Mouse (Mus musculus) intestine, embryonic 15.5 days (tissue): ENCODE measurements around the gene Tent4a. TPM values are rescaled to one million over a fixed set of nuclear protein-coding genes. Genes with fewer than 3 reads are reported as not detected.
A peak's percentile ranks its signal among the peaks of the same experiment; 100 is the strongest.
"Not testable (repeated sequence)": the region's sequence is repeated elsewhere in the genome, so short reads cannot be mapped to it uniquely, and the experiment has no call there.

Experiments
- ATAC-seq: fragments of 200-750 bp; cut with Nextera tagmentation; 2 replicates; pipeline ENCODE4 v1.8.0; 2017; ENCODE audit warnings: moderate TSS enrichment, moderate library complexity
- H3K27ac ChIP-seq: fragments of 300-500 bp; sonication (generic); 2 replicates; pipeline ENCODE4 v1.5.1; 2015; ENCODE audit warnings: mild to moderate bottlenecking, inconsistent platforms
- H3K27me3 ChIP-seq: fragments of 300-500 bp; sonication (generic); replicated peaks from 2 replicates; pipeline ENCODE4 v1.6.1; 2015; ENCODE audit warnings: inconsistent platforms
- H3K36me3 ChIP-seq: fragments of 300-500 bp; sonication (generic); 2 replicates; pipeline ENCODE4 v1.6.1; 2015; ENCODE audit warnings: inconsistent platforms
- H3K4me1 ChIP-seq: fragments of 300-500 bp; sonication (generic); replicated peaks from 2 replicates; pipeline ENCODE4 v1.6.1; 2015; ENCODE audit warnings: inconsistent platforms
- H3K4me2 ChIP-seq: fragments of 300-500 bp; sonication (generic); replicated peaks from 2 replicates; pipeline ENCODE4 v1.6.1; 2015; ENCODE audit warnings: mild to moderate bottlenecking, inconsistent platforms
- H3K4me3 ChIP-seq: fragments of 300-500 bp; sonication (generic); replicated peaks from 2 replicates; pipeline ENCODE4 v1.5.1; 2015; ENCODE audit warnings: inconsistent platforms
- H3K9ac ChIP-seq: fragments of 300-500 bp; sonication (generic); 2 replicates; pipeline ENCODE4 v1.6.1; 2015; ENCODE audit warnings: inconsistent platforms
- H3K9me3 ChIP-seq: fragments of 300-500 bp; sonication (generic); 2 replicates; pipeline ENCODE4 v1.6.1; 2016; ENCODE audit warnings: inconsistent platforms
- WGBS: fragments of 180-500 bp; shearing (Covaris S2); methylation state at CpG from one replicate; pipeline ENCODE4 v1.1.7; 2015; 5-methylcytosine and 5-hydroxymethylcytosine counted together
- polyA plus RNA-seq: library from polyadenylated mRNA; unstranded; fragments of >200 nt; fragmentation: Nextera tagmentation; extraction: Ambion mirVana; gene quantifications from 2 replicates; pipeline ENCODE4 v1.2.1, GENCODE M21; 2015

Tent4a gene
- 4.0 and 4.6 TPM in 2 replicates for polyA plus RNA-seq

GRCm38 (mm10) chr13:69534334-69534653 is at the start of gene Tent4a:
TSS of gene Tent4a (minus strand) at chr13:69534617.
- H3K9ac ChIP-seq: peak within 1 kb of the TSS; percentile 82

GRCm38 (mm10) chr13:69583591-69583990 is 49.2 kb upstream of the Tent4a start:
- Histone ChIP-seq H3K4me1 (0 out of 2 replicates have a peak, but pooled peaks cover 4% of the 10 kb centered on the region), H3K27me3 (no peaks in the 10 kb centered on the region), H3K27ac (no peak overlapping the region), H3K9ac (no peak overlapping the region), H3K9me3 (no peaks in the 10 kb centered on the region), H3K4me2 (no peak overlapping the region), H3K36me3 (no peaks in the 10 kb centered on the region), H3K4me3 (no peak overlapping the region)
- 91% methylated on average over 6 of the region's 6 CpGs for WGBS
- ATAC-seq: no peak

More at GRCm38 (mm10) chr13:69534334-69534653, at the start of gene Tent4a:
- WGBS: 0% methylated on average over 15 of the region's 57 CpGs
- no peaks in the 10 kb centered on the region for H3K9me3 ChIP-seq
- peak within 1 kb of the TSS; percentile 95 for H3K27ac ChIP-seq
- 0 out of 2 replicates have a peak, but pooled peaks cover 5% of the 10 kb centered on the region for H3K36me3 ChIP-seq
- peak; percentile 90 for ATAC-seq
- no peaks in the 10 kb centered on the region for H3K27me3 ChIP-seq
- H3K4me1 ChIP-seq: peaks cover 29% of the 10 kb centered on the region
- peak within 1 kb of the TSS; percentile 75 for H3K4me3 ChIP-seq
- peak within 1 kb of the TSS; percentile 93 for H3K4me2 ChIP-seq

- ATAC-seq: no peak
- 86% methylated on average over 6 of the region's 6 CpGs for WGBS
Measured at GRCm38 (mm10) chr13:69582411-69582810, 48.0 kb upstream of the Tent4a start.

GRCm38 (mm10) chr13:69577181-69577834 is 42.9 kb upstream of the Tent4a start:
- Histone ChIP-seq H3K4me2 (no peak overlapping the region), H3K36me3 (no peaks in the 10 kb centered on the region), H3K4me3 (no peak overlapping the region), H3K9ac (no peak overlapping the region), H3K9me3 (no peaks in the 10 kb centered on the region), H3K27ac (no peak overlapping the region), H3K27me3 (no peaks in the 10 kb centered on the region), H3K4me1 (no peaks in the 10 kb centered on the region)
- WGBS: 89% methylated on average over 16 of the region's 16 CpGs
- ATAC-seq: no peak

More at GRCm38 (mm10) chr13:69582411-69582810, 48.0 kb upstream of the Tent4a start:
- Histone ChIP-seq H3K4me1 (0 out of 2 replicates have a peak, but pooled peaks cover 4% of the 10 kb centered on the region), H3K9ac (no peak overlapping the region), H3K4me3 (no peak overlapping the region), H3K36me3 (no peaks in the 10 kb centered on the region), H3K27me3 (no peaks in the 10 kb centered on the region), H3K4me2 (no peak overlapping the region), H3K27ac (no peak overlapping the region), H3K9me3 (no peaks in the 10 kb centered on the region)

GRCm38 (mm10) chr13:69576676-69577075 is 42.3 kb upstream of the Tent4a start:
- 58% methylated on average over 11 of the region's 11 CpGs for WGBS
- Histone ChIP-seq H3K9me3 (no peaks in the 10 kb centered on the region), H3K27ac (no peak overlapping the region), H3K9ac (no peak overlapping the region), H3K4me1 (no peaks in the 10 kb centered on the region), H3K27me3 (no peaks in the 10 kb centered on the region), H3K4me3 (no peak overlapping the region), H3K36me3 (no peaks in the 10 kb centered on the region), H3K4me2 (no peak overlapping the region)
- ATAC-seq: no peak

GRCm38 (mm10) chr13:69572594-69572993 is 38.2 kb upstream of the Tent4a start:
- Histone ChIP-seq H3K9me3 (no peaks in the 10 kb centered on the region), H3K4me3 (no peak overlapping the region), H3K27ac (no peak overlapping the region), H3K4me2 (no peak overlapping the region), H3K9ac (no peak overlapping the region), H3K36me3 (no peaks in the 10 kb centered on the region), H3K4me1 (no peaks in the 10 kb centered on the region), H3K27me3 (no peaks in the 10 kb centered on the region)
- 91% methylated on average over 3 of the region's 3 CpGs for WGBS
- ATAC-seq: no peak

GRCm38 (mm10) chr13:69569201-69569600 is 34.8 kb upstream of the Tent4a start:
- Histone ChIP-seq H3K4me1 (0 out of 2 replicates have a peak, but pooled peaks cover 1% of the 10 kb centered on the region), H3K4me3 (no peak overlapping the region), H3K4me2 (no peak overlapping the region), H3K9me3 (no peaks in the 10 kb centered on the region), H3K36me3 (no peaks in the 10 kb centered on the region), H3K27ac (no peak overlapping the region), H3K9ac (no peak overlapping the region), H3K27me3 (no peaks in the 10 kb centered on the region)
- no peak for ATAC-seq
- 88% methylated on average over 9 of the region's 9 CpGs for WGBS

GRCm38 (mm10) chr13:69565401-69565800 is 31.0 kb upstream of the Tent4a start:
- not testable (repeated sequence) for H3K4me1 ChIP-seq, ATAC-seq, H3K9ac ChIP-seq, H3K4me2 ChIP-seq, H3K27ac ChIP-seq, H3K36me3 ChIP-seq, H3K27me3 ChIP-seq, H3K9me3 ChIP-seq, H3K4me3 ChIP-seq
- 90% methylated on average over 4 of the region's 4 CpGs for WGBS

GRCm38 (mm10) chr13:69564573-69564972 is 30.2 kb upstream of the Tent4a start:
- Histone ChIP-seq H3K27me3 (no peaks in the 10 kb centered on the region), H3K36me3 (no peaks in the 10 kb centered on the region), H3K9ac (no peak overlapping the region), H3K4me1 (peaks cover 9% of the 10 kb centered on the region), H3K9me3 (no peaks in the 10 kb centered on the region), H3K4me3 (no peak overlapping the region), H3K27ac (no peak overlapping the region), H3K4me2 (no peak overlapping the region)
- ATAC-seq: peak; percentile 63

- Histone ChIP-seq H3K9ac (no peak overlapping the region), H3K36me3 (no peaks in the 10 kb centered on the region), H3K27ac (0 out of 2 replicates have a peak overlapping the region, but pooled peaks have one; percentile 32), H3K4me3 (no peak overlapping the region), H3K9me3 (no peaks in the 10 kb centered on the region), H3K4me1 (peaks cover 9% of the 10 kb centered on the region), H3K27me3 (no peaks in the 10 kb centered on the region), H3K4me2 (peak overlapping the region; percentile 43)
- ATAC-seq: peak; percentile 82
- WGBS: 41% methylated on average over 3 of the region's 3 CpGs
Measured at GRCm38 (mm10) chr13:69563905-69564304, 29.5 kb upstream of the Tent4a start.

GRCm38 (mm10) chr13:69562654-69563574 is 28.5 kb upstream of the Tent4a start:
- Histone ChIP-seq H3K4me2 (peak overlapping the region; percentile 43), H3K9ac (no peak overlapping the region), H3K36me3 (no peaks in the 10 kb centered on the region), H3K27ac (0 out of 2 replicates have a peak overlapping the region, but pooled peaks have one; percentile 32), H3K9me3 (no peaks in the 10 kb centered on the region), H3K4me1 (peaks cover 9% of the 10 kb centered on the region), H3K27me3 (no peaks in the 10 kb centered on the region), H3K4me3 (no peak overlapping the region)
- WGBS: 55% methylated on average over 12 of the region's 12 CpGs
- peak; percentile 66 for ATAC-seq

GRCm38 (mm10) chr13:69562004-69562403 is 27.6 kb upstream of the Tent4a start:
- H3K4me3 ChIP-seq: no peak overlapping the region
- no peaks in the 10 kb centered on the region for H3K9me3 ChIP-seq
- peaks cover 9% of the 10 kb centered on the region for H3K4me1 ChIP-seq
- no peaks in the 10 kb centered on the region for H3K36me3 ChIP-seq
- 80% methylated on average over 9 of the region's 9 CpGs for WGBS
- H3K27ac ChIP-seq: no peak overlapping the region
- no peak overlapping the region for H3K4me2 ChIP-seq
- no peak overlapping the region for H3K9ac ChIP-seq
- no peaks in the 10 kb centered on the region for H3K27me3 ChIP-seq
- no peak for ATAC-seq
